Mouse (Mus musculus): ENCODE results near the gene Plcd4. TPM values are rescaled to one million over a fixed set of nuclear protein-coding genes. Genes with fewer than 3 reads are reported as not detected.

The Plcd4 gene
- polyA plus RNA-seq (2011; ENCODE audit: insufficient read depth, insufficient read length, low read depth, missing spikeins): 1.8 and 2.9 TPM in 2 replicates

GRCm38 (mm10) chr1:74542451-74542961, at the start of gene Plcd4:
TSS of gene Plcd4 (plus strand) at chr1:74542888.
- Histone ChIP-seq H3K36me3 (ENCODE audit: control insufficient read depth, insufficient read depth, low read length, poor library complexity, severe bottlenecking) (no peaks in the 10 kb centered on the region), H3K27ac (ENCODE audit: insufficient read depth, low read length) (no peak within 1 kb of the TSS), H3K4me1 (ENCODE audit: control insufficient read depth, insufficient read depth, low read length) (no peaks in the 10 kb centered on the region), H3K9ac (ENCODE audit: low read depth, poor library complexity, severe bottlenecking) (no peak within 1 kb of the TSS), H3K4me3 (ENCODE audit: low read depth, low read length) (no peak within 1 kb of the TSS), H3K9me3 (replicated peaks; ENCODE audit: control insufficient read depth, insufficient read depth, low read length, poor library complexity, severe bottlenecking) (no peaks in the 10 kb centered on the region), H3K27me3 (ENCODE audit: control insufficient read depth, insufficient read depth, low read length, poor library complexity, severe bottlenecking) (no peaks in the 10 kb centered on the region)
- TF ChIP-seq EP300 (IDR thresholded peaks at IDR 0.05; ENCODE audit: insufficient read depth, low read depth, low read length) (no peak), POLR2A (IDR thresholded peaks at IDR 0.05; ENCODE audit: insufficient read depth, low read length) (no peak), CTCF (IDR thresholded peaks at IDR 0.05; ENCODE audit: low read depth, low read length) (no peak)

DNA sequence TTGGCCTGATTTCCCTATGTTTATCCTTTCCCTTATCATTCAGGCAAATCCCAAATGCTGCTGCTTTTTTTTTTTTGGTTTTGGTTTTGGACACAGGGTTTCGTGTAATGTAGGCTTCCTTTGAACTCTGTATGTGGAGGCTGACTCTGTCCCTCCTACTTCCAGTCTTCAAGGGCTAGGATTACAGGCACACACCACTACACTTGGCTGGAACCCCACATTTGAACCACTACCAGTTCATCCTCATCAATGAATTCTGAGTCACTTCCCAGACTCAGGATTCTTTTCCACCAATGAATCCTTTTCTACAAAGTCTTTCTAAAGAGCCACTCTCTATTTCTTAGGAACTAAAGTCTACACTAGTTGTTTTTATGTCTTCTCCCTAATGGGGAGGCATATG, 41.6 kb upstream of the Plcd4 start:
- H3K4me1 ChIP-seq (ENCODE audit: control insufficient read depth, insufficient read depth, low read length): no peaks in the 10 kb centered on the region
- no peak overlapping the region for H3K4me3 ChIP-seq (ENCODE audit: low read depth, low read length)
- no peaks in the 10 kb centered on the region for H3K9me3 ChIP-seq (replicated peaks; ENCODE audit: control insufficient read depth, insufficient read depth, low read length, poor library complexity, severe bottlenecking)
- H3K27me3 ChIP-seq (ENCODE audit: control insufficient read depth, insufficient read depth, low read length, poor library complexity, severe bottlenecking): no peaks in the 10 kb centered on the region
- TF ChIP-seq EP300 (IDR thresholded peaks at IDR 0.05; ENCODE audit: insufficient read depth, low read depth, low read length): no peak
- TF ChIP-seq CTCF (IDR thresholded peaks at IDR 0.05; ENCODE audit: low read depth, low read length): no peak
- TF ChIP-seq POLR2A (IDR thresholded peaks at IDR 0.05; ENCODE audit: insufficient read depth, low read length): no peak
- no peak overlapping the region for H3K27ac ChIP-seq (ENCODE audit: insufficient read depth, low read length)
- H3K9ac ChIP-seq (ENCODE audit: low read depth, poor library complexity, severe bottlenecking): no peak overlapping the region
- peaks cover 5% of the 10 kb centered on the region for H3K36me3 ChIP-seq (ENCODE audit: control insufficient read depth, insufficient read depth, low read length, poor library complexity, severe bottlenecking)

DNA sequence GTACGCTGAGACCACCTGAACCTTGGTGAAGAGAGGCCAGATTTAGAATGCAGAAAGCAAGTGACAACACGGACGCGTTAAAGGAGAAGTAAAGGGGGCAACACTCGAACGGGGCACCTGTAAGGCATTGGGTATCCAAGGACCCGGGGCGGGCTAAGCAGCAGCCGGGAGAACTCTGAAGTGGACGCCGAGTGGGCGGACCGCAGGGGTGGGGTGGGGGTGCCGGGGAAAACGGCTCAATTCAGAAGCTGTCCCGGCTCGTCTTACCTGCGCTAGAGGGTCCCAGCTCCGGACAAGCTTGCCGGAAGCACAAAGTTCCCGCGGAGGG, 37.3 kb upstream of the Plcd4 start:
- Histone ChIP-seq H3K9ac (ENCODE audit: low read depth, poor library complexity, severe bottlenecking) (peak overlapping the region; percentile 91), H3K27ac (ENCODE audit: insufficient read depth, low read length) (peak overlapping the region; percentile 12; the same call in 1 of the 2 replicates), H3K9me3 (replicated peaks; ENCODE audit: control insufficient read depth, insufficient read depth, low read length, poor library complexity, severe bottlenecking) (no peaks in the 10 kb centered on the region), H3K27me3 (ENCODE audit: control insufficient read depth, insufficient read depth, low read length, poor library complexity, severe bottlenecking) (no peaks in the 10 kb centered on the region), H3K36me3 (ENCODE audit: control insufficient read depth, insufficient read depth, low read length, poor library complexity, severe bottlenecking) (peaks cover 17% of the 10 kb centered on the region), H3K4me3 (ENCODE audit: low read depth, low read length) (peak overlapping the region; percentile 99), H3K4me1 (ENCODE audit: control insufficient read depth, insufficient read depth, low read length) (no peaks in the 10 kb centered on the region)
- TF ChIP-seq EP300 (IDR thresholded peaks at IDR 0.05; ENCODE audit: insufficient read depth, low read depth, low read length): no peak
- no peak for TF ChIP-seq POLR2A (IDR thresholded peaks at IDR 0.05; ENCODE audit: insufficient read depth, low read length)
- TF ChIP-seq CTCF (IDR thresholded peaks at IDR 0.05; ENCODE audit: low read depth, low read length): no peak

DNA sequence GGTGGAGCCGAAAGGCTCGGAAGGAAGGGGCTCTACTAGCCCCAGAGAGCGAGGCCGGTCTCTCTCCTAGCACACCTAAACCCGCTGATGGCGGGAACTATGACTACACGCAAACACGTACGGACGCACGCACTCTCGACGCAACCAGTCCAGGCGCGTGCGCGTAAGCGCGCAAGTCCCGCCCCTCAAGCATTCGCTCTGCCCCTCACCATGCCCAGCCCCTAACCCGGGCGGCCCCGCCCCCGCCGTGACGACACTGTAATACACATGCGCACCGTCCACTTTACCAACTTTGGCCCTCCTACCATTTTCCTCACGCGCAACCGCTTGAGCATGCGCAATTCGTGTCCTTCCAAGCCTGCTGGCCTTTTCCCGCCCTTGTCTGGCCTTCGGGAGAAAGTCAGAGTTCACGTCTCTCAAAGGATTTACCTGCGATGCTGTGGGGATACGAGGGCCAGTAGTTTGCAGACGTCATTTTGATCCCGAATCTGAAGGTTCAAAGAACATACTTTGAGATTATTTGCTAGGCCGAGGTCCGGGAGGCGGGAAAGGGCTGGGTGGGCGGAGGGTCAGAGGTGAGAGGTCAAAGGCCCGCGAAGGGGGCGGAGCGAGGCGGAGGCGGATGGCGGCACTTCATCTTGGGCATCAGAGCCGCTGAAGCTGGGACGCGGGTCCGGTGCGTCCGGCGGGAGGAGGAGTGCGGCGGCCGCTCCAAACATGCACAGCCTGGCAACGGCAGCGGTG, 36.8 kb upstream of the Plcd4 start, which contains the start of gene Cnot9:
TSS of gene Cnot9 (plus strand) at position 338 of the 744 bp plus-strand sequence.
- H3K9ac ChIP-seq (ENCODE audit: low read depth, poor library complexity, severe bottlenecking): peak within 1 kb of the TSS; percentile 91
- peak within 1 kb of the TSS; percentile 99 for H3K4me3 ChIP-seq (ENCODE audit: low read depth, low read length)
- no peaks in the 10 kb centered on the region for H3K9me3 ChIP-seq (replicated peaks; ENCODE audit: control insufficient read depth, insufficient read depth, low read length, poor library complexity, severe bottlenecking)
- H3K27me3 ChIP-seq (ENCODE audit: control insufficient read depth, insufficient read depth, low read length, poor library complexity, severe bottlenecking): no peaks in the 10 kb centered on the region
- H3K27ac ChIP-seq (ENCODE audit: insufficient read depth, low read length): peak within 1 kb of the TSS; percentile 95
- peak; percentile 74 for TF ChIP-seq POLR2A (IDR thresholded peaks at IDR 0.05; ENCODE audit: insufficient read depth, low read length)
- TF ChIP-seq EP300 (IDR thresholded peaks at IDR 0.05; ENCODE audit: insufficient read depth, low read depth, low read length): peak; percentile 32; the same call in 1 of the 2 replicates
- TF ChIP-seq CTCF (IDR thresholded peaks at IDR 0.05; ENCODE audit: low read depth, low read length): no peak
- peaks cover 17% of the 10 kb centered on the region for H3K36me3 ChIP-seq (ENCODE audit: control insufficient read depth, insufficient read depth, low read length, poor library complexity, severe bottlenecking)
- no peaks in the 10 kb centered on the region for H3K4me1 ChIP-seq (ENCODE audit: control insufficient read depth, insufficient read depth, low read length)

GRCm38 (mm10) chr1:74506471-74506881, 36.2 kb upstream of the Plcd4 start:
- Histone ChIP-seq H3K27me3 (ENCODE audit: control insufficient read depth, insufficient read depth, low read length, poor library complexity, severe bottlenecking) (no peaks in the 10 kb centered on the region), H3K4me3 (ENCODE audit: low read depth, low read length) (peak overlapping the region; percentile 95), H3K27ac (ENCODE audit: insufficient read depth, low read length) (peak overlapping the region; percentile 95), H3K9me3 (replicated peaks; ENCODE audit: control insufficient read depth, insufficient read depth, low read length, poor library complexity, severe bottlenecking) (no peaks in the 10 kb centered on the region), H3K9ac (ENCODE audit: low read depth, poor library complexity, severe bottlenecking) (peak overlapping the region; percentile 91), H3K4me1 (ENCODE audit: control insufficient read depth, insufficient read depth, low read length) (no peaks in the 10 kb centered on the region), H3K36me3 (ENCODE audit: control insufficient read depth, insufficient read depth, low read length, poor library complexity, severe bottlenecking) (peaks cover 17% of the 10 kb centered on the region)
- TF ChIP-seq POLR2A (IDR thresholded peaks at IDR 0.05; ENCODE audit: insufficient read depth, low read length): no peak
- no peak for TF ChIP-seq EP300 (IDR thresholded peaks at IDR 0.05; ENCODE audit: insufficient read depth, low read depth, low read length)
- TF ChIP-seq CTCF (IDR thresholded peaks at IDR 0.05; ENCODE audit: low read depth, low read length): no peak

GRCm38 (mm10) chr1:74507780-74508179, 34.9 kb upstream of the Plcd4 start:
- Histone ChIP-seq H3K9me3 (replicated peaks; ENCODE audit: control insufficient read depth, insufficient read depth, low read length, poor library complexity, severe bottlenecking) (no peaks in the 10 kb centered on the region), H3K4me3 (ENCODE audit: low read depth, low read length) (no peak overlapping the region), H3K27me3 (ENCODE audit: control insufficient read depth, insufficient read depth, low read length, poor library complexity, severe bottlenecking) (no peaks in the 10 kb centered on the region), H3K9ac (ENCODE audit: low read depth, poor library complexity, severe bottlenecking) (peak overlapping the region; percentile 91), H3K27ac (ENCODE audit: insufficient read depth, low read length) (peak overlapping the region; percentile 60), H3K36me3 (ENCODE audit: control insufficient read depth, insufficient read depth, low read length, poor library complexity, severe bottlenecking) (peaks cover 17% of the 10 kb centered on the region), H3K4me1 (ENCODE audit: control insufficient read depth, insufficient read depth, low read length) (no peaks in the 10 kb centered on the region)
- no peak for TF ChIP-seq EP300 (IDR thresholded peaks at IDR 0.05; ENCODE audit: insufficient read depth, low read depth, low read length)
- TF ChIP-seq POLR2A (IDR thresholded peaks at IDR 0.05; ENCODE audit: insufficient read depth, low read length): no peak
- no peak for TF ChIP-seq CTCF (IDR thresholded peaks at IDR 0.05; ENCODE audit: low read depth, low read length)

Measured in ES-Bruce4 (cell line).